7 mouse cellular contexts compared by ENCODE assay signal in genomic region chr11:52361287-52361921, GRCm38 (mm10). TPM values are rescaled to one million over a fixed set of nuclear protein-coding genes. Genes with fewer than 3 reads are reported as not detected.
A peak's percentile ranks its signal among the peaks of the same experiment; 100 is the strongest.
DNase-seq lines count a peak whose midpoint lies in the region; ATAC-seq and TF ChIP-seq lines count a peak whose summit lies in the region.

No protein-coding gene starts in this region.

- no peak for DNase-seq in ES-E14 (ENCODE audit: low read depth, low spot score)
- DNase-seq in heart, postnatal 0 days (ENCODE audit: low spot score): peak; percentile 43
- peak; percentile 85 to 96 for DNase-seq in kidney, postnatal 25 days
- DNase-seq in spleen, postnatal 4 days (ENCODE audit: low spot score in 2 of 2): peak; percentile 48 to 80

- peak overlapping the region; percentile 29 for H3K27ac ChIP-seq in ES-E14 (ENCODE audit: insufficient read depth, low read depth, low read length, poor library complexity, severe bottlenecking)
- H3K27ac ChIP-seq in embryonic facial prominence, embryonic 12.5 days: peak overlapping the region; percentile 90
- peak overlapping the region; percentile 99 for H3K27ac ChIP-seq in heart, postnatal 0 days (ENCODE audit: low read depth)
- H3K27ac ChIP-seq in macrophage: peak overlapping the region; percentile 43

- peaks cover 7 to 19% of the 10 kb centered on the region in 2 experiments; a peak in 2 of 4 replicates for H3K4me1 ChIP-seq in ES-E14 (ENCODE audit: control insufficient read depth in 2 of 2, insufficient read depth in 2 of 2, low read length in 2 of 2, poor library complexity in 1 of 2)
- peaks cover 46% of the 10 kb centered on the region for H3K4me1 ChIP-seq in embryonic facial prominence, embryonic 12.5 days
- peaks cover 48% of the 10 kb centered on the region for H3K4me1 ChIP-seq in heart, postnatal 0 days (ENCODE audit: control insufficient read depth, insufficient read depth)

- no peaks in the 10 kb centered on the region for H3K27me3 ChIP-seq in embryonic facial prominence, embryonic 12.5 days
- no peaks in the 10 kb centered on the region for H3K27me3 ChIP-seq in heart, postnatal 0 days (ENCODE audit: control insufficient read depth, insufficient read depth, low read length)

- peak overlapping the region; percentile 96 for H3K4me2 ChIP-seq in embryonic facial prominence, embryonic 12.5 days (replicated peaks)
- H3K4me2 ChIP-seq in heart, postnatal 0 days (ENCODE audit: low read depth, low read length): peak overlapping the region; percentile 87

- in situ Hi-C loops in ES-E14 (cut with MboI; ENCODE audit: low sequenced_read_pairs in 2 of 2, unreplicated experiment in 2 of 2): no loop called here

- ATAC-seq in CD4-positive, CD25-positive, alpha-beta regulatory T cell, adult 4 months: peak; percentile 2
- ATAC-seq in embryonic facial prominence, embryonic 12.5 days (ENCODE audit: insufficient number of reproducible peaks, insufficient read depth, low FRiP score, low TSS enrichment): 0 out of 2 replicates have a peak, but pooled peaks have one; percentile 38
- peak; percentile 10 for ATAC-seq in heart, postnatal 0 days (ENCODE audit: insufficient read depth, low read depth)

- TF ChIP-seq EP300 in heart, postnatal 0 days (IDR thresholded peaks at IDR 0.05; ENCODE audit: low read depth): no peak

- peak overlapping the region; percentile 76 for H3K9ac ChIP-seq in ES-E14 (ENCODE audit: insufficient read depth, low read depth, low read length, poor library complexity, severe bottlenecking)
- peak overlapping the region; percentile 96 for H3K9ac ChIP-seq in embryonic facial prominence, embryonic 12.5 days
- H3K9ac ChIP-seq in heart, postnatal 0 days (replicated peaks; ENCODE audit: low read depth, low read length): peak overlapping the region; percentile 98

- H3K9me3 ChIP-seq in ES-E14 (ENCODE audit: control insufficient read depth, insufficient read depth, low read depth, low read length): peaks cover 1% of the 10 kb centered on the region; the same call in 1 of the 2 replicates
- H3K9me3 ChIP-seq in embryonic facial prominence, embryonic 12.5 days: no peaks in the 10 kb centered on the region
- no peaks in the 10 kb centered on the region for H3K9me3 ChIP-seq in heart, postnatal 0 days (replicated peaks; ENCODE audit: control insufficient read depth, low read length)

- under 1% methylated on average over 46 of the region's 47 CpGs for WGBS in embryonic facial prominence, embryonic 12.5 days
- 0% methylated on average over 46 of the region's 47 CpGs for WGBS in heart, postnatal 0 days
- under 1% methylated on average over 47 of the region's 47 CpGs for WGBS in macrophage (ENCODE audit: missing documents)

- peaks cover 51% of the 10 kb centered on the region for H3K79me2 ChIP-seq in macrophage (ENCODE audit: inconsistent target)

- no peak for TF ChIP-seq CTCF in heart, postnatal 0 days (IDR thresholded peaks at IDR 0.05; ENCODE audit: low read depth)

- H3K4me3 ChIP-seq in ES-E14 (ENCODE audit: insufficient read depth in 1 of 2, low read depth in 1 of 2, low read length in 2 of 2, poor library complexity in 1 of 2, severe bottlenecking in 1 of 2) (peak overlapping the region; percentile 69 to 90), macrophage (ENCODE audit: inconsistent target) (peak overlapping the region; percentile 65)
- H3K4me3 ChIP-seq in embryonic facial prominence, embryonic 12.5 days: peak overlapping the region; percentile 92
- peak overlapping the region; percentile 90 for H3K4me3 ChIP-seq in heart, postnatal 0 days (ENCODE audit: low read depth, low read length)

- H3K36me3 ChIP-seq in ES-E14 (ENCODE audit: control insufficient read depth, insufficient read depth, low read length, poor library complexity, severe bottlenecking): no peaks in the 10 kb centered on the region
- H3K36me3 ChIP-seq in embryonic facial prominence, embryonic 12.5 days: no peaks in the 10 kb centered on the region
- H3K36me3 ChIP-seq in heart, postnatal 0 days (replicated peaks; ENCODE audit: control insufficient read depth, insufficient read depth, low read length): no peaks in the 10 kb centered on the region
- H3K36me3 ChIP-seq in macrophage (ENCODE audit: inconsistent target): no peaks in the 10 kb centered on the region

TF ChIP-seq in ES-E14, 5 proteins besides CTCF, POLR2A, EP300 and RAD21:
- TF ChIP-seq ZNF384 (IDR thresholded peaks at IDR 0.05; ENCODE audit: low read depth, low read length) (no peak), HCFC1 (IDR thresholded peaks at IDR 0.05; ENCODE audit: borderline replicate concordance, insufficient read depth, low read length) (no peak), MAFK (IDR thresholded peaks at IDR 0.05; ENCODE audit: insufficient read depth, low read depth, low read length) (no peak), ZC3H11A (IDR thresholded peaks at IDR 0.05; ENCODE audit: borderline replicate concordance, low read depth, low read length) (no peak), CHD2 (IDR thresholded peaks at IDR 0.05; ENCODE audit: low read depth, low read length) (no peak)

RNA-seq across cellular contexts. Expression of gene Vdac1, which starts 0.7 kb away (rescaled TPM):
- polyA plus RNA-seq in CD4-positive, CD25-positive, alpha-beta regulatory T cell, adult 4 months (2017; shearing (Covaris generic)): 100 to 1,000 TPM in 1 of 2 experiments, 10 to 100 TPM in 1; 67.5 to 104 TPM
- total RNA-seq in ES-E14 (2012; rRNA removed): 238 and 268 TPM in 2 replicates
- 218 and 222 TPM in 2 replicates for polyA plus RNA-seq in embryonic facial prominence, embryonic 12.5 days (2016; fragmentation: Nextera tagmentation; extraction: Ambion mirVana)
- total RNA-seq in heart, postnatal 0 days (2014; rRNA removed; ENCODE audit: low replicate concordance): 478 and 528 TPM in 2 replicates
- polyA plus RNA-seq in heart, postnatal 0 days (2015; fragmentation: Nextera tagmentation; extraction: Ambion mirVana): 627 and 646 TPM in 2 replicates
- 100 to 1,000 TPM in 14 of 26 experiments, 10 to 100 TPM in 12; 37.4 to 166 (median 104) TPM for total RNA-seq in macrophage (2018; cell fraction: chromatin; rRNA removed)
- 100 to 1,000 TPM; 123 to 261 (median 180) TPM for total RNA-seq in macrophage (2018; cell fraction: cytosol; rRNA removed)
- total RNA-seq in macrophage (2018; cell fraction: nucleus; rRNA removed): 100 to 1,000 TPM in 9 of 26 experiments, 10 to 100 TPM in 17; 60.8 to 168 (median 90.4) TPM
- 164 to 239 TPM (median 232 TPM) in 3 replicates for polyA plus RNA-seq in macrophage (2018)

RNA-seq across cellular contexts. Expression of gene 9530068E07Rik, which starts 34.8 kb away (rescaled TPM):
- polyA plus RNA-seq in CD4-positive, CD25-positive, alpha-beta regulatory T cell, adult 4 months (2017; shearing (Covaris generic)): 10 to 100 TPM; 43.7 to 50.8 TPM
- total RNA-seq in ES-E14 (2012; rRNA removed): 54.7 and 55.0 TPM in 2 replicates
- polyA plus RNA-seq in embryonic facial prominence, embryonic 12.5 days (2016; fragmentation: Nextera tagmentation; extraction: Ambion mirVana): 184 and 193 TPM in 2 replicates
- total RNA-seq in heart, postnatal 0 days (2014; rRNA removed; ENCODE audit: low replicate concordance): 149 and 200 TPM in 2 replicates
- 133 and 134 TPM in 2 replicates for polyA plus RNA-seq in heart, postnatal 0 days (2015; fragmentation: Nextera tagmentation; extraction: Ambion mirVana)
- total RNA-seq in macrophage (2018; cell fraction: chromatin; rRNA removed): 10 to 100 TPM; 12.7 to 69.4 (median 36.4) TPM
- total RNA-seq in macrophage (2018; cell fraction: cytosol; rRNA removed): 100 to 1,000 TPM; 131 to 187 (median 157) TPM
- total RNA-seq in macrophage (2018; cell fraction: nucleus; rRNA removed): 100 to 1,000 TPM in 16 of 26 experiments, 10 to 100 TPM in 10; 56.3 to 204 (median 130) TPM
- polyA plus RNA-seq in macrophage (2018): 126 to 153 TPM (median 142 TPM) in 3 replicates

Comparison
In these comparisons a context has a peak if more than half of its experiments do, and no peak if none do; other contexts are left out.
1. H3K27ac ChIP-seq: peak in every context shown above with its lines; median percentile 99 in heart, postnatal 0 days; 90 in embryonic facial prominence, embryonic 12.5 days; 43 in macrophage; 29 in ES-E14.